Mouse (Mus musculus): Measurements from ENCODE around the gene Ppp1r13l. TPM values are rescaled to one million over a fixed set of nuclear protein-coding genes. Genes with fewer than 3 reads are reported as not detected.

Ppp1r13l gene
- polyA plus RNA-seq, 1 experiment: 1.6 TPM

DNA sequence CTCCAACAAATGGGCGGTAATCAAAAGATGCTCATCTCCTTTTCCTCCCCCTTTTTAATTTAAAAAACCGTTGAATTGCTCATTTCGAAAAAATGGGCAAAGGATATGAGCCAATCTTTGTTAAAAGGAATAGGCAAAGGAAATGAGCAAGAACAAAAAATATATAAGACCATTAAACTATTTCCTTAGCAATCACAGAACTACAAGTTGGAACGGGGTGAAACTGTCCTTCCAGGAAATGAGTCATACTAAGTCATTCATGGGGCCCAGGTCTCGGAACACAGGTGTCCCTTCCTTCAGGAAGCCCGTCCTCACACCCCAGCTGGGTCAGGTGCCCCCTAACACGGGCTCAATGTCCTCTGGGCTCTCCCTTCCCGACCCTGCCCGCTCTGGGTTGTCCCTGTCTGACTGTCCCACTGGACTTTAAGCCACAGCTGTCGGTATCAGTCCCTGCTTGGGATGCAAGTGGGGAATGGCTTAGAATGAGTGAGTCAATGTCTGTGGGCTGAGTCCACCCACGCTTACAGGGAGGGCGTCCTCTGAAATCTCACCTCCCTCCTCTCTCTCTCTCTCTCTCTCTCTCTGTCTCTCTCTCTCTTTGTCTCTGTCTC lies 15.2 kb upstream of the Ppp1r13l start, which contains the start of gene Ercc1:
TSS of gene Ercc1 (plus strand) at position 542 of the 611 bp plus-strand sequence.
- TF ChIP-seq CTCF (IDR thresholded peaks at IDR 0.05; ENCODE audit: low read depth, low read length): no peak
- Histone ChIP-seq H3K27ac (ENCODE audit: insufficient read depth, low read depth, low read length) (peak within 1 kb of the TSS; percentile 43; the same call in 1 of the 2 replicates), H3K4me3 (ENCODE audit: insufficient read depth, low read length) (peak within 1 kb of the TSS; percentile 97), H3K4me1 (ENCODE audit: control insufficient read depth, insufficient read depth, low read length) (peaks cover 19% of the 10 kb centered on the region)

DNA sequence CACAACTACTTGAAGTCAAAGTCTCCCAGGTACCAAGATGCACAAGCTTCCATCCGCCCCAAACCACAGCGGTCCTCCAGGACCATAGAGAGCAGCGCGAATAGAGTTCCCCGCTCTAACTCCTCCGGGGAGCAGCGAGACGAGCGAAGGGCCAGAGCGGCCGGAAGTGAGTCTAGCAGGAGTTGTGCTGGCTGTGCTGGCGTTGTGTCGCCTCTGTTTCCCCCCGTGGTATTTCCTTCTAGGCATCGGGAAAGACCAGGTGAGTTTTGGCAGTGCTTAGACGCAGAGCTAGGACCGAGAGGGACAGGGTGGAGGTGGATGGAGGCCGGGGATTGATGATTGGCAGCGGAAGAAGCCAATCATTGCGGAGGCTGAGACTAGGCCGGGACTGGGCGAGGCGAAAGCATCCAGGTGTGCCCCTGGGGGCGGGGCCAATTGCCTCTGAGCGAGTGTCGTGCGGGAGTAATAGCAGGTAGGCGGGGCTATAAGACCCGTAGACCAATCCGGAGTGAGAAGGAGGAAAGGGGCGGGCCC lies 14.5 kb upstream of the Ppp1r13l start:
- no peak for TF ChIP-seq POLR2A (IDR thresholded peaks at IDR 0.05; ENCODE audit: borderline replicate concordance, low read depth, low read length)
- no peak for TF ChIP-seq CTCF (IDR thresholded peaks at IDR 0.05; ENCODE audit: low read depth, low read length)
- Histone ChIP-seq H3K27ac (ENCODE audit: insufficient read depth, low read depth, low read length) (peak overlapping the region; percentile 43; the same call in 1 of the 2 replicates), H3K4me1 (ENCODE audit: control insufficient read depth, insufficient read depth, low read length) (peaks cover 19% of the 10 kb centered on the region), H3K4me3 (ENCODE audit: insufficient read depth, low read length) (peak overlapping the region; percentile 97)

DNA sequence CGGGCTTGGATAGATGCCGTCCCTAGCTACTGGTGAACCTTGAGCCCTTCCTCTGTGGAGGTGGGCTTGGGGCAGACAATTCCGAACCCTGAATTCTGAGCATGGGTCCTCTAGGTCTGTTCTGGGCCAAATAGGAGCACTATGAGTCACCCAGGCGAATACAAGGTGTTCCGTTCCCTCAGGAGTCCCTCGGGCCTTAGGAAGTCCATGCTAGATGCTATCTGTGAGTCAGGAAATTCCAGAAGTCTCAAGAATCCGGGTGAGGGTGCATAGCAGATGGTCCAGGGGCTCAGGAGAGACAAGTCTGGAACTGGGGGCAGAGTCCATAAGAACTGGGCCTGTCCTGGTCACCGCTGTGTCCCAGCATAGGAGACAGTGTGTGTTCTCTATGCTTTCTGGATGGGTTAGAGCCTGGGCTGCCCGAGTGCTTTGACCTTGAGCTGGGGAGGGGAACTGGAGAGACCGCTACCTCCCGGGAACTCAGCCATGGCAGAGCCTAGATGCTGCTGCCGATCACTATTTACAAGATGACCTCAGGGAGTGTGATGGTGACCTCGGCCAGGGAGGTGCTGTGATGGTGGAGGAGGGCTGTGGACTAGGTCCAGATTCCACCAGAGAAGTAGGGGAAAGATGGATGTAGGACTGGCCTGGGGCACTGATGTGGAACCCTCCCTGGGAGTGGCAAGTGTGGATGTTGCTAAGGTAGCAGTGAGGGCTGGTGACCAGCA lies 10.2 kb upstream of the Ppp1r13l start:
- no peak overlapping the region for H3K4me3 ChIP-seq (ENCODE audit: insufficient read depth, low read length)
- no peak overlapping the region for H3K27ac ChIP-seq (ENCODE audit: insufficient read depth, low read depth, low read length)
- no peak for TF ChIP-seq CTCF (IDR thresholded peaks at IDR 0.05; ENCODE audit: low read depth, low read length)
- TF ChIP-seq POLR2A (IDR thresholded peaks at IDR 0.05; ENCODE audit: borderline replicate concordance, low read depth, low read length): no peak
- H3K4me1 ChIP-seq (ENCODE audit: control insufficient read depth, insufficient read depth, low read length): peaks cover 9% of the 10 kb centered on the region

DNA sequence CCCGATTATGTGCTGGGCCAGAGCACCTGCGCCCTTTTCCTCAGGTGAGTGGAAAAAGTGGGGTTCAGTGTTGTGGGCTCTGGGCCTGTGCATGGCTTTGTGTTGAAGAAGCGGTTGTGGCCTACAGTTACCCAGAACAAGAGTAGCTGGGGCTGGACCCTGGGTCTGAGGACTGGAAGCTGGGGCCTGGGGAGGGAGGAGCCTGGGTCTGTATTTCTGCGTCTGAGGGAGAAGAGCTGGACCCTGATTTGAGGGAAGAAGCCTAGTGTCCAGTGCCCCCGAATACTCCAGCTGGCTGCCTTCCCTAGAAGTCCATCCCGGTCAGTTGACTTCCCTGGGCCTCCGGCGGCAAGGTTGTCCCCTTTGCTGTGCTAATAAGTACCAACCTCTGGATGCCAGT lies 9.3 kb upstream of the Ppp1r13l start:
- Histone ChIP-seq H3K4me1 (ENCODE audit: control insufficient read depth, insufficient read depth, low read length) (peaks cover 6% of the 10 kb centered on the region; the same call in 1 of the 2 replicates), H3K4me3 (ENCODE audit: insufficient read depth, low read length) (no peak overlapping the region)

DNA sequence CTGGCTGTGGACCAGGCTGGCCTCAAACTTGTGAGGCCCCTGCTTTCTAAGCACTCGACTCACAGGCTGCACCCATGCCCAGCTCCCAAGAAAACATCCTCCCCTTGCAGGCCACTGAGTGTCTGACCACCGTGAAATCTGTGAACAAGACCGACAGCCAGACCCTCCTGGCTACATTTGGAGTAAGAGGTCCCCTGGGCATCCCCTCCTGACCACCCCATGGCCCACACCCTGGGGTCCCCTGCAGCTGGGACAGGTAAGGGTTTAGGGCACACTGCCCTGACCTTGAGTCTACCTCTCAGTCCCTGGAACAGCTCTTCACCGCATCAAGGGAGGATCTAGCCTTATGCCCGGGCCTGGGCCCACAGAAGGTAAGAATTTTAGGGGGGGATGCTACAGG lies 4.6 kb upstream of the Ppp1r13l start:
- Histone ChIP-seq H3K27ac (ENCODE audit: insufficient read depth, low read depth, low read length) (no peak overlapping the region), H3K4me1 (ENCODE audit: control insufficient read depth, insufficient read depth, low read length) (peaks cover 19% of the 10 kb centered on the region), H3K4me3 (ENCODE audit: insufficient read depth, low read length) (no peak overlapping the region)
- TF ChIP-seq CTCF (IDR thresholded peaks at IDR 0.05; ENCODE audit: low read depth, low read length): no peak
- no peak for TF ChIP-seq POLR2A (IDR thresholded peaks at IDR 0.05; ENCODE audit: borderline replicate concordance, low read depth, low read length)

More for the DNA sequence above, 9.3 kb upstream of the Ppp1r13l start:
- TF ChIP-seq POLR2A (IDR thresholded peaks at IDR 0.05; ENCODE audit: borderline replicate concordance, low read depth, low read length) (no peak), CTCF (IDR thresholded peaks at IDR 0.05; ENCODE audit: low read depth, low read length) (no peak)
- no peak overlapping the region for H3K27ac ChIP-seq (ENCODE audit: insufficient read depth, low read depth, low read length)

DNA sequence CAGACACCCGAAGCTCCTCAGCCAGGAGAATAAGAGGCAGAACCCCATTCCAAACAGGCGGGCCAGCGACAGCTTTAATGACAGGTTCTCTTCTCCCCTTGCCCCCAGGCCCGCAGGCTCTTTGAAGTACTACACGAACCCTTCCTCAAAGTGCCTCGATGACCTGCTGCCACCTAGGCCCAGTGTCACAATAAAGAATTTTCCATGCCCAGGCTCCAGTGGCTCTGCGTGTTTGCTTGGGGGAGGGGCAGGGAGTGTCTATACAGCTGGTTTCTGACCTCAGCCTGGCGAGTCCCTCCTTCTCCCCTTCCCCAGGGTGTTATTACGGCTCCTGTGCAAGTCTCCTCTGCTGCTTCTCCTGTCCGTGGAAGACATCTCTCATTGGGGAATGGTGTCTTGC lies 3.2 kb upstream of the Ppp1r13l start:
- TF ChIP-seq CTCF (IDR thresholded peaks at IDR 0.05; ENCODE audit: low read depth, low read length) (no peak), POLR2A (IDR thresholded peaks at IDR 0.05; ENCODE audit: borderline replicate concordance, low read depth, low read length) (no peak)
- Histone ChIP-seq H3K27ac (ENCODE audit: insufficient read depth, low read depth, low read length) (no peak overlapping the region), H3K4me1 (ENCODE audit: control insufficient read depth, insufficient read depth, low read length) (peaks cover 19% of the 10 kb centered on the region), H3K4me3 (ENCODE audit: insufficient read depth, low read length) (no peak overlapping the region)

DNA sequence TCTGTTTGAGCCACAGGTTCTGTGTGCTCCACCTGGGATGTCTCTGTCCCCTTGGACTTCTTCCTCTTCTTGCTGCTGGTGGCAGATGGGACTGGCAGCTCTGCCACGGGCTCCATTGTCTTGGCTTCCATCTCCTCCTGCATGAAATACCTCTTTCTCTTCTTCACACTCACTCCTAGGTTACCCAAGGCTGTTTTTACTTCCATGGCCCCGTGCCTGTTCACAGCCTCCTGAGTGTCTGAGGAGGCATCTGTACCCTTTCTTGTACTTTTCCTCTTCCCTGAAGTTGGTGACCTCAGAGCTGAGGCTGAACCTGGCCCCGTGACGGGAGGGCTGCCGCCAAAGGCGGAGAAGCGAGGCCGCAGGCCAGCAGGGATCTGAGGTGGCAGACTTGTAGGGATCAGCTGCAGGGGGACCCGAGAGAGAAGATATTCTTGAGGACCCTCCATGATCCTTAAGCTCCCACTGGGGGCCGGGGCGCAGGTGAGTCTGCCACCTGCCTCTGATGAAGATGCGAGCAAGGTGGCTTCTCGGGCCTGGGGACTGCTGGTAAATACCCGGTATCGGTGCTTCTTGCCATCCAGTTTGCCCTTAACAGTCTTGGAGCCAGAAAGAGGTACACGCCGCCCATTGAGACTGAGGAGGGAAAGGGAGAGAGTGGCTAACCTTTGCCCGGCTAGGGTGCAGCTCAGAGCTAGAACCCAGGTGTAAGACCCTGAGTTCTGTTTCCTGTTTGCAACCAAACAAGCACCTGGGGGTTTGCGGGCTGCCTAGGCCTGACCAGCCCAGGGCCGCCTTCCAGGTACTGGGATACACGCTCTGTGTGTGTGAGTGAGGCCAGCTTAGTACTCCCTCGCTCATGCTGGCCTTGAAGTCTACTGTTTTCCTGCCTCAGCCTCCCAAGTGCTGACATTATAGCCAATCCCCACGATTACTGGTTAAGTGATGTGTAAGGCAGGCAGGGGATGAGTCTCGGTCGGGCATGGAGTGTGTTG lies 1.9 kb upstream of the Ppp1r13l start:
- TF ChIP-seq CTCF (IDR thresholded peaks at IDR 0.05; ENCODE audit: low read depth, low read length) (no peak), POLR2A (IDR thresholded peaks at IDR 0.05; ENCODE audit: borderline replicate concordance, low read depth, low read length) (no peak)
- no peak overlapping the region for H3K27ac ChIP-seq (ENCODE audit: insufficient read depth, low read depth, low read length)
- H3K4me1 ChIP-seq (ENCODE audit: control insufficient read depth, insufficient read depth, low read length): peaks cover 19% of the 10 kb centered on the region
- peak overlapping the region; percentile 75 for H3K4me3 ChIP-seq (ENCODE audit: insufficient read depth, low read length)

DNA sequence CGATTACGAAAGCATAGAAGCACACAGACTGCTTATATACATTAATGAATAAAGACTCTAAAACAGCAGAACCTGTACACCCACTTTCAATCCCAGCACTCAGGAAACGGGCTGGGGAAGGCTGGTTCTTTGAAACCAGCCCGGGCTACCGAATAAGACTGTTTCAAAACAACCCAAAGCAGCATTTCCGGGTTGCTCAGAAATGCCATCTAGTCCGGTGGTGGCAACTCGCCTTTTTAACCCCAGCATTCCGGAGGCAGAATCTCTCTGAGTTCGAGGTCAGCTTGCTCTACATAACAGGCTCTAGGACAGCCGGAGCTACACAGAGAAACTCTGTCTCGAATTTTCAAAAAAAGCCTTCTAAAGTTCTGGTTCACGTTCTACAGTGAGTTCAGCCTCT lies 915 bp upstream of the Ppp1r13l start:
- Histone ChIP-seq H3K4me3 (ENCODE audit: insufficient read depth, low read length) (peak overlapping the region; percentile 75), H3K27ac (ENCODE audit: insufficient read depth, low read depth, low read length) (peak overlapping the region; percentile 14; the same call in 1 of the 2 replicates), H3K4me1 (ENCODE audit: control insufficient read depth, insufficient read depth, low read length) (peaks cover 19% of the 10 kb centered on the region)
- TF ChIP-seq CTCF (IDR thresholded peaks at IDR 0.05; ENCODE audit: low read depth, low read length) (no peak), POLR2A (IDR thresholded peaks at IDR 0.05; ENCODE audit: borderline replicate concordance, low read depth, low read length) (no peak)

All from bone marrow macrophage, adult 2 months (primary cell).